ENCODE assay signal across 20 mouse cellular contexts in the genomic region with DNA sequence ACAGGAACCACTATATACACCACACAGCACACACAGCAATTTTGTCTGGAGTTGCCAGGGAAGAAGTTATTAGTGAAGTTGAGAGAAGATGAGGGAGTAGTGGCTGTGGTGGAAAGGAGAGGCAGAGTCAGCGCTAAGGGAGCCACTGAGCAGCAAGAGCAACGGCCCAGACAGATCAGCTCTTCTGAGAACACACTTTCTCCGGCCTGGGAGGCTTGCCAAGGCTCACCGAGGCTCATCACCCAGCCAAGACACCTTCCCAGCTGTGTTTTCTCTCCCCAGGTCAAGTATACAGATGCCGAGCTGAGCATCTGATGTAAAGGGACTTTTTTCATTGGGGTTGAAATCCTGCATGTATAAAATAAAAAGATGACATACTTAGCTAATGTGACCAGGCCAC.
DNase-seq lines count a peak whose midpoint lies in the region; ATAC-seq and TF ChIP-seq lines count a peak whose summit lies in the region.
"Had no signal": no experiment of that assay in that cellular context is flagged by ENCODE, and none has a peak within 500 bp of the region (broad histone marks: within the 10 kb centered on the region; RNA-seq: fewer than 3 reads in every experiment).

No protein-coding gene starts in this region.

- H3K27me3 ChIP-seq in kidney, embryonic 16.5 days (ENCODE audit: insufficient read depth, low read length) = no peaks in the 10 kb centered on the region
- no peaks in the 10 kb centered on the region for H3K27me3 ChIP-seq in stomach, embryonic 14.5 days (ENCODE audit: control insufficient read depth, insufficient read depth, low read length)
- H3K27me3 ChIP-seq in stomach, postnatal 0 days (ENCODE audit: control insufficient read depth, insufficient read depth, low read length) = no peaks in the 10 kb centered on the region
- H3K27me3 ChIP-seq in stomach, embryonic 15.5 days (replicated peaks) = no peaks in the 10 kb centered on the region
- H3K27me3 ChIP-seq: embryonic facial prominence, embryonic 13.5 days; forebrain, embryonic 13.5 days; heart, embryonic 12.5 days had no signal

- H3K4me3 ChIP-seq in kidney, embryonic 16.5 days (ENCODE audit: low read length) = no peak overlapping the region
- no peak overlapping the region for H3K4me3 ChIP-seq in stomach, embryonic 14.5 days (ENCODE audit: low read depth, low read length)
- H3K4me3 ChIP-seq in stomach, postnatal 0 days (ENCODE audit: low read depth, low read length) = no peak overlapping the region
- no peak overlapping the region for H3K4me3 ChIP-seq in stomach, embryonic 15.5 days (replicated peaks)
- H3K4me3 ChIP-seq: embryonic facial prominence, embryonic 13.5 days; forebrain, embryonic 13.5 days; heart, adult 2 months; heart, embryonic 12.5 days; hindbrain, embryonic 10.5 days had no signal

- no peak overlapping the region for H3K9ac ChIP-seq in kidney, embryonic 16.5 days (replicated peaks; ENCODE audit: low read length)
- no peak overlapping the region for H3K9ac ChIP-seq in stomach, embryonic 14.5 days (replicated peaks; ENCODE audit: low read depth, low read length)
- H3K9ac ChIP-seq in stomach, postnatal 0 days (ENCODE audit: low read length) = no peak overlapping the region
- H3K9ac ChIP-seq in stomach, embryonic 15.5 days = no peak overlapping the region
- H3K9ac ChIP-seq: embryonic facial prominence, embryonic 13.5 days; forebrain, embryonic 13.5 days; forebrain, postnatal 0 days; heart, embryonic 12.5 days had no signal

- no peak overlapping the region for H3K4me2 ChIP-seq in kidney, embryonic 16.5 days (replicated peaks; ENCODE audit: low read depth, low read length)
- H3K4me2 ChIP-seq in stomach, embryonic 14.5 days (replicated peaks; ENCODE audit: low read depth, low read length) = no peak overlapping the region
- H3K4me2 ChIP-seq in stomach, postnatal 0 days (replicated peaks; ENCODE audit: low read depth) = no peak overlapping the region
- H3K4me2 ChIP-seq in stomach, embryonic 15.5 days = no peak overlapping the region
- H3K4me2 ChIP-seq: embryonic facial prominence, embryonic 13.5 days; forebrain, embryonic 13.5 days; heart, embryonic 12.5 days had no signal

- H3K4me1 ChIP-seq in kidney, embryonic 16.5 days (ENCODE audit: insufficient read depth, low read length) = no peaks in the 10 kb centered on the region
- H3K4me1 ChIP-seq in stomach, embryonic 14.5 days (ENCODE audit: control insufficient read depth, insufficient read depth, low read length) = no peaks in the 10 kb centered on the region
- H3K4me1 ChIP-seq in stomach, postnatal 0 days (replicated peaks; ENCODE audit: control insufficient read depth, insufficient read depth) = no peaks in the 10 kb centered on the region
- H3K4me1 ChIP-seq in stomach, embryonic 15.5 days = no peaks in the 10 kb centered on the region
- H3K4me1 ChIP-seq: embryonic facial prominence, embryonic 13.5 days; forebrain, embryonic 13.5 days; heart, embryonic 12.5 days; hindbrain, embryonic 10.5 days had no signal

- no peaks in the 10 kb centered on the region for H3K36me3 ChIP-seq in kidney, embryonic 16.5 days (ENCODE audit: insufficient read depth, low read length)
- H3K36me3 ChIP-seq in stomach, embryonic 14.5 days (ENCODE audit: control insufficient read depth, insufficient read depth, low read length) = no peaks in the 10 kb centered on the region
- H3K36me3 ChIP-seq in stomach, postnatal 0 days (ENCODE audit: control insufficient read depth, insufficient read depth, low read length) = no peaks in the 10 kb centered on the region
- no peaks in the 10 kb centered on the region for H3K36me3 ChIP-seq in stomach, embryonic 15.5 days
- H3K36me3 ChIP-seq: embryonic facial prominence, embryonic 13.5 days; heart, embryonic 12.5 days; hindbrain, embryonic 10.5 days had no signal

- TF ChIP-seq EP300 in stomach, postnatal 0 days (optimal IDR thresholded peaks at IDR 0.05) = no peak

- TF ChIP-seq CTCF in stomach, postnatal 0 days (IDR thresholded peaks at IDR 0.05; ENCODE audit: low read depth) = no peak

- H3K27ac ChIP-seq in kidney, embryonic 16.5 days (ENCODE audit: low read length) = no peak overlapping the region
- H3K27ac ChIP-seq in stomach, embryonic 14.5 days (ENCODE audit: low read length) = no peak overlapping the region
- no peak overlapping the region for H3K27ac ChIP-seq in stomach, postnatal 0 days (replicated peaks)
- H3K27ac ChIP-seq in stomach, embryonic 15.5 days = 0 out of 2 replicates have a peak overlapping the region, but pooled peaks have one; percentile 31
- H3K27ac ChIP-seq: embryonic facial prominence, embryonic 13.5 days; forebrain, embryonic 13.5 days; heart, adult 2 months; hindbrain, embryonic 10.5 days had no signal

- ATAC-seq in kidney, embryonic 16.5 days (ENCODE audit: low FRiP score, low TSS enrichment) = no peak
- ATAC-seq in stomach, embryonic 14.5 days (ENCODE audit: insufficient number of reproducible peaks, insufficient read depth, low FRiP score, low read depth) = peak; percentile 63; the same call in 1 of the 2 replicates
- ATAC-seq in stomach, postnatal 0 days (ENCODE audit: low FRiP score, low TSS enrichment) = no peak
- ATAC-seq in stomach, embryonic 15.5 days (ENCODE audit: insufficient read depth, low FRiP score, low read depth) = no peak
- ATAC-seq: forebrain, embryonic 13.5 days; forebrain, postnatal 0 days had no signal

- no peaks in the 10 kb centered on the region for H3K9me3 ChIP-seq in kidney, embryonic 16.5 days (ENCODE audit: low read length)
- no peaks in the 10 kb centered on the region for H3K9me3 ChIP-seq in stomach, embryonic 14.5 days (ENCODE audit: control insufficient read depth, low read depth, low read length)
- H3K9me3 ChIP-seq in stomach, postnatal 0 days (ENCODE audit: control insufficient read depth, low read length) = no peaks in the 10 kb centered on the region
- H3K9me3 ChIP-seq in stomach, embryonic 15.5 days = no peaks in the 10 kb centered on the region
- H3K9me3 ChIP-seq: embryonic facial prominence, embryonic 13.5 days; forebrain, embryonic 13.5 days; heart, embryonic 12.5 days; hindbrain, embryonic 10.5 days had no signal

- peak; percentile 6 for DNase-seq in kidney, adult 18-20 months
- DNase-seq in kidney, postnatal 14 days = no peak
- peak; percentile 6 to 48 for DNase-seq in kidney, postnatal 36 days
- no peak for DNase-seq in stomach, postnatal 0 days (ENCODE audit: low spot score)
- DNase-seq in cerebellum, adult 11-12 months = no peak
- DNase-seq: adrenal gland, adult 2 months; adrenal gland, postnatal 25 days; cerebellum, adult 11 months; cerebellum, adult 9-10 months; cerebellum, postnatal 25 days; forebrain, postnatal 0 days; gastrocnemius, postnatal 14 days; heart, adult 2 months had no signal

- 53% methylated on average over 5 of the region's 5 CpGs for WGBS in kidney, embryonic 16.5 days
- WGBS in stomach, embryonic 14.5 days = 40% methylated on average over 5 of the region's 5 CpGs
- 46% methylated on average over 5 of the region's 5 CpGs for WGBS in stomach, postnatal 0 days
- WGBS in stomach, embryonic 15.5 days = 41% methylated on average over 5 of the region's 5 CpGs

Comparison
In these comparisons a context has a peak if more than half of its experiments do, and no peak if none do; other contexts are left out.
1. DNase-seq: peak in kidney, adult 18-20 months (single experiment) and kidney, postnatal 36 days (2 of 2); none in kidney, postnatal 14 days (single experiment), stomach, postnatal 0 days (single experiment) and cerebellum, adult 11-12 months (single experiment).